Mouse (Mus musculus): ENCODE results near the gene Ankrd55. TPM values are rescaled to one million over a fixed set of nuclear protein-coding genes. Genes with fewer than 3 reads are reported as not detected.
A peak's percentile ranks its signal among the peaks of the same experiment; 100 is the strongest.

Gene Ankrd55
- total and polyA plus RNA-seq, 3 experiments, result 0.57 to 1.6 (median 0.64) TPM

DNA sequence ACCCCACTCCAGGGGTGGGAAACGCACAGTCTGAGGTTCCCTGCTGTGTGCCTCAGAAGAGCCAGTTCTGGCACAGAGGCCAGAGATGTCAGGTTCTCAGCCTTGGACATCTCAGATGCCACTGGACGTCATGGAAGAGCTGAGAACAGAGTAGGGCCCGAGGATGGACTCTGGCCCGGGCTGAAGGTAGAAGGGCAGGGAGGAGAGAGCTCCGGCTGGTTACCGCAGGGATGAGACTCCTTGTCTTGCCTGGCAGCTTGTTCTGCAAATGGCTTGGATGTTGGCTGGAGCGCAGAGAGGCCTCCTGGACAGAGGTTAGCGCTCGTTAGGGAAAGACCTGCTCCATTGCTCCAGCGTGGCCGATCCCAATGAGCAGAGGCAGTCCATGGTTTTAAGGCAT, 57.8 kb downstream of the Ankrd55 start:
- no peak for DNase-seq
- H3K27ac ChIP-seq, result no peak overlapping the region
- no peaks in the 10 kb centered on the region for H3K27me3 ChIP-seq (ENCODE audit: control insufficient read depth, insufficient read depth, low read length)
- no peaks in the 10 kb centered on the region for H3K79me2 ChIP-seq (replicated peaks; ENCODE audit: control insufficient read depth, insufficient read depth, low read length)
- no peak for TF ChIP-seq POLR2A (IDR thresholded peaks at IDR 0.05; ENCODE audit: insufficient read depth, low read depth, low read length)
- no peak for TF ChIP-seq CTCF (IDR thresholded peaks at IDR 0.05)
- no peak for TF ChIP-seq EP300 (IDR thresholded peaks at IDR 0.05; ENCODE audit: insufficient read depth, low read depth, low read length)
- 93% methylated on average over 11 of the region's 11 CpGs for WGBS
- no peak overlapping the region for H3K4me3 ChIP-seq
- intact Hi-C loops (cut with DNase I), result no loop called here
- H3K36me3 ChIP-seq (ENCODE audit: control insufficient read depth, insufficient read depth, low read length), result no peaks in the 10 kb centered on the region
- no peaks in the 10 kb centered on the region for H3K4me1 ChIP-seq (ENCODE audit: control insufficient read depth, insufficient read depth, low read length)
- no peak overlapping the region for H3K9ac ChIP-seq (ENCODE audit: low read depth, low read length)

DNA sequence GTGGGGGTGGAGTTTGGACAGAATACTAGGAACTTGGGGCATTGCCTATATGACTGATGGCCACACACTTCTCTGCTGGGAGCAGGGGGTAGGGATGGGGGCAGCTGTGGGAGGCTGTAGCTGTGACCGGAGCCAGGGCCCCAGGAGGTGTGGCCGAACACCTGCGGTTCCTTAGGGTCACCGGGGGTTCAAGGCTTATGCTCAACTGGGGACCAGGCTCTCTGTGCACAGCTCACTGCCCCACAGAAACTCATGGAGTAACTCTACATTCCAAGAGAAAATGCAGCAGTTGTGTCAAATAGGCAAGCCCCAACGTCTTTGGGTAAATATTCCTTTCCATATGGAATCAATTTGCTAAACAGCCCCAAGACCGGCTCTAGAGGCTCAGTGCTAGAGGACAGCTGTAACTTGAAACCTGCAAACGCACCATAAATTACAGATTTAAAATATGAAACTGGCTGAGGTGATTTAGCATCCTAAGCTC, 58.5 kb downstream of the Ankrd55 start:
- H3K27ac ChIP-seq, result no peak overlapping the region
- no peaks in the 10 kb centered on the region for H3K79me2 ChIP-seq (replicated peaks; ENCODE audit: control insufficient read depth, insufficient read depth, low read length)
- H3K36me3 ChIP-seq (ENCODE audit: control insufficient read depth, insufficient read depth, low read length), result no peaks in the 10 kb centered on the region
- no peaks in the 10 kb centered on the region for H3K27me3 ChIP-seq (ENCODE audit: control insufficient read depth, insufficient read depth, low read length)
- H3K4me1 ChIP-seq (ENCODE audit: control insufficient read depth, insufficient read depth, low read length), result no peaks in the 10 kb centered on the region
- 82% methylated on average over 7 of the region's 7 CpGs for WGBS
- TF ChIP-seq POLR2A (IDR thresholded peaks at IDR 0.05; ENCODE audit: insufficient read depth, low read depth, low read length) (no peak), EP300 (IDR thresholded peaks at IDR 0.05; ENCODE audit: insufficient read depth, low read depth, low read length) (no peak), CTCF (IDR thresholded peaks at IDR 0.05) (no peak)
- DNase-seq, result no peak
- H3K9ac ChIP-seq (ENCODE audit: low read depth, low read length), result no peak overlapping the region
- intact Hi-C loops (cut with DNase I), result no loop called here
- H3K4me3 ChIP-seq, result no peak overlapping the region

DNA sequence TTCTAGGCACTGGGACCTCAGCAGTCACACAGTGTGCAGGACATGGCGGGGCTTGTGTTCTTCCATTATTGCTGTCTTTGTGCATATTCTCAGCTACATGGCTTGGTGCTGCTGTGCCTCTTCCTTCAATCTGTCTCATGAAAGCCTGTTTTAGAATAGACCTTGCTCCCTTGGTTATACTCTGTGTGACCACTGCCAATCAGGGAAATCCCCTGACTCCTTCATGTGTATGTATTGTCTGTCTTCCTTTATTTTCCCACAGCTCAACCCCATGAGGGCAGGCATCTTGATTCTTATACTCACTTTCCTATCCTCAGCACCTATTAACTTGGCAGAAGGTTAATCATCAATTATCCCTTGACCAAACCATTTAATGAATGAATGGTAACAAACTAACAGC, 60.0 kb downstream of the Ankrd55 start:
- Histone ChIP-seq H3K4me3 (no peak overlapping the region), H3K79me2 (replicated peaks; ENCODE audit: control insufficient read depth, insufficient read depth, low read length) (no peaks in the 10 kb centered on the region), H3K9ac (ENCODE audit: low read depth, low read length) (no peak overlapping the region), H3K36me3 (ENCODE audit: control insufficient read depth, insufficient read depth, low read length) (no peaks in the 10 kb centered on the region), H3K4me1 (ENCODE audit: control insufficient read depth, insufficient read depth, low read length) (peaks cover 1% of the 10 kb centered on the region; the same call in 1 of the 2 replicates), H3K27me3 (ENCODE audit: control insufficient read depth, insufficient read depth, low read length) (no peaks in the 10 kb centered on the region), H3K27ac (no peak overlapping the region)
- TF ChIP-seq CTCF (IDR thresholded peaks at IDR 0.05), result no peak
- TF ChIP-seq POLR2A (IDR thresholded peaks at IDR 0.05; ENCODE audit: insufficient read depth, low read depth, low read length), result no peak
- TF ChIP-seq EP300 (IDR thresholded peaks at IDR 0.05; ENCODE audit: insufficient read depth, low read depth, low read length), result no peak
- 100% methylated on average over 1 of the region's 1 CpGs for WGBS
- intact Hi-C loops (cut with DNase I), result no loop called here
- no peak for DNase-seq

DNA sequence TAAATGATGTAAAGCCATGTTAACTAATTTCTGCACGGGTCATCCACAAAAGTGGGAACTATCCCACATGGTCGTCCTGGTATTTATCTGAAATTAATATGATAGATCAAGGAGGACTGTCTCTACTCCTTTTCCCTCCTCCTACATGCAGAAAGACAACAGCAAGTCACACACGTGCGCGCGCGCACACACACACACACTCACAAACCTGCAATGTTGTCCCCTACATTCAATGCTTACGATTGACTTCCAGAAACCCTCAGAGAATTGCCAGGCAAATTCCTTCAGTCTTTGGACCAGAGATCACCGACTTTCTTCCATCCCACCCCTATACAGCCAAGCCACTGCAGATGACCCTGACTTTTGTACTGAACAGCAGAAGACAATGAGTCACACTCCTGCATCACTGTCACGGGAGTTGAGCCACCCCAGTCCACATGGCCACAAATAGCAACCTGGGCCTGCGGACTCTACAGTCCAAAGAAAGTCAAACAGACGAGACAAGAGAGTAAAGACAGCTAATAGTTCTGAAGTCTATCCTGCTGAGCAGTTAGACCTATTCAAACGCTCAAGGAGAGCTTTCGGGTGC, 60.7 kb downstream of the Ankrd55 start:
- intact Hi-C loops (cut with DNase I), result no loop called here
- no peak for DNase-seq
- Histone ChIP-seq H3K4me1 (ENCODE audit: control insufficient read depth, insufficient read depth, low read length) (peaks cover 6% of the 10 kb centered on the region), H3K27me3 (ENCODE audit: control insufficient read depth, insufficient read depth, low read length) (no peaks in the 10 kb centered on the region), H3K4me3 (no peak overlapping the region), H3K36me3 (ENCODE audit: control insufficient read depth, insufficient read depth, low read length) (0 out of 2 replicates have a peak, but pooled peaks cover 2% of the 10 kb centered on the region), H3K79me2 (replicated peaks; ENCODE audit: control insufficient read depth, insufficient read depth, low read length) (no peaks in the 10 kb centered on the region), H3K27ac (peak overlapping the region; percentile 10), H3K9ac (ENCODE audit: low read depth, low read length) (no peak overlapping the region)
- WGBS, result 83% methylated on average over 14 of the region's 14 CpGs
- no peak for TF ChIP-seq POLR2A (IDR thresholded peaks at IDR 0.05; ENCODE audit: insufficient read depth, low read depth, low read length)
- no peak for TF ChIP-seq CTCF (IDR thresholded peaks at IDR 0.05)
- TF ChIP-seq EP300 (IDR thresholded peaks at IDR 0.05; ENCODE audit: insufficient read depth, low read depth, low read length), result no peak

DNA sequence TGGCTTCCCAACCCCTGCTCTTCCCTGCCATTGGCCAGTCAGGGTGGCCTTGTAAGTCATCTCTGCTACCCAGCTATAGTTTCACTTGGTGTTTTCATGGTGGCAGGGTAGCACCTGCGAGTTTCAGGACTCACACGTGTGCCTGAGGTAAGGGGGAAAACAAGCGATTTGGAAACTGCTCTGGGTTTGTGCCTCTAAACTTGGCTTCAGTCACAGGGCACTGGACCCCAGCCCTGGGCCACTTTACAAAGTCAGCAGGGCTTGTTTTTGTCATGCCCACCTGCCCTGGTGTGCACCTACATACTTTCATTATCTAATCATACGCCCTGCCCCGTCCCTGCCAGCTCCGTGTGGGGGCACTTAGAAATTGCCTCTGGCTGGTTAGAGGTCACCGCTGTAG, 61.2 kb downstream of the Ankrd55 start:
- intact Hi-C loops (cut with DNase I), result no loop called here
- Histone ChIP-seq H3K4me1 (ENCODE audit: control insufficient read depth, insufficient read depth, low read length) (peaks cover 7% of the 10 kb centered on the region), H3K27me3 (ENCODE audit: control insufficient read depth, insufficient read depth, low read length) (no peaks in the 10 kb centered on the region), H3K9ac (ENCODE audit: low read depth, low read length) (no peak overlapping the region), H3K27ac (peak overlapping the region; percentile 10), H3K79me2 (replicated peaks; ENCODE audit: control insufficient read depth, insufficient read depth, low read length) (no peaks in the 10 kb centered on the region), H3K36me3 (ENCODE audit: control insufficient read depth, insufficient read depth, low read length) (0 out of 2 replicates have a peak, but pooled peaks cover 2% of the 10 kb centered on the region), H3K4me3 (no peak overlapping the region)
- no peak for TF ChIP-seq POLR2A (IDR thresholded peaks at IDR 0.05; ENCODE audit: insufficient read depth, low read depth, low read length)
- TF ChIP-seq CTCF (IDR thresholded peaks at IDR 0.05), result no peak
- TF ChIP-seq EP300 (IDR thresholded peaks at IDR 0.05; ENCODE audit: insufficient read depth, low read depth, low read length), result no peak
- 81% methylated on average over 7 of the region's 7 CpGs for WGBS
- DNase-seq, result no peak

DNA sequence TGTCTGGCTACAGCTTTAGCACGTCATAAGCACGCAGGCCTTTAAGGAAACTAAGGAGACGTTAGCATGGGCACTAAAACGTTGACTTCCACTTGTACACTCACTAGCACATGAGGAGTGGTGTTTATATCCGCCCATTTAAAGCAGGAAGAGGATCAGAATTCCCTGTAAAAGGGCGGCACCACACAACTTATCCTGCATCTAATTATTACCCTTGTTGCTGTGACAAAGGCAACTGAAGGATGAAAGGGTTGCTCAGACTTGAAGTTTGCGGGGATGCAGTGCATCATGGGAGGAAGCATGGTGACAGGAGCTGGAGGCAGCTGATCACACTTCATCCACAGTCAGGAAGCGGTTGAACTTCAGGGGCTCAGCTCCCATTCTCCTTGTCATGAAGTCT, 63.7 kb downstream of the Ankrd55 start:
- WGBS, result 64% methylated on average over 8 of the region's 8 CpGs
- Histone ChIP-seq H3K4me3 (no peak overlapping the region), H3K27me3 (ENCODE audit: control insufficient read depth, insufficient read depth, low read length) (no peaks in the 10 kb centered on the region), H3K79me2 (replicated peaks; ENCODE audit: control insufficient read depth, insufficient read depth, low read length) (no peaks in the 10 kb centered on the region), H3K36me3 (ENCODE audit: control insufficient read depth, insufficient read depth, low read length) (0 out of 2 replicates have a peak, but pooled peaks cover 2% of the 10 kb centered on the region), H3K9ac (ENCODE audit: low read depth, low read length) (no peak overlapping the region), H3K4me1 (ENCODE audit: control insufficient read depth, insufficient read depth, low read length) (peaks cover 9% of the 10 kb centered on the region), H3K27ac (no peak overlapping the region)
- DNase-seq, result no peak
- TF ChIP-seq POLR2A (IDR thresholded peaks at IDR 0.05; ENCODE audit: insufficient read depth, low read depth, low read length) (no peak), CTCF (IDR thresholded peaks at IDR 0.05) (no peak), EP300 (IDR thresholded peaks at IDR 0.05; ENCODE audit: insufficient read depth, low read depth, low read length) (no peak)
- intact Hi-C loops (cut with DNase I), result no loop called here
